17 mouse cellular contexts compared by ENCODE assay signal in the genomic region with DNA sequence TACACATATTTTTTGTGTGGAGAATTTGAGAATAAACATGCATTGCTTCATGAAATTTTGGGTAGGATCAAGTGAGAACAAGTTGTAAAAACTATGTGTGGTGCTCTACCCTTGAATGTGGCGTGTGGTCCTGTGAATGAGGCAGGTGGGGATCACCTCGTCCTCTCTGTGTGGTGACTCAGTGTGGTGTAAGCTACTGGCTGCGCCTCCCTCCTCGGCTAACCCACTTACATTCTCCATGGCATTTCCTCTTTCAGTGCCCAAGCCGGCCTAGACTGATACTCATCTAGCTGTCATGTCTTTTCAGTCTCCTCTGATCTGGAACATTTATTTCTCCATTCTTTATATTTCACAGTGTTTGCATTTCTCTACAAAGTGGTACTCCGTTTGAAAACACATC.
DNase-seq lines count a peak whose midpoint lies in the region; ATAC-seq and TF ChIP-seq lines count a peak whose summit lies in the region.
"Had no signal": no experiment of that assay in that cellular context is flagged by ENCODE, and none has a peak within 500 bp of the region (broad histone marks: within the 10 kb centered on the region; RNA-seq: fewer than 3 reads in every experiment).

No protein-coding gene starts in this region.

- no peak for TF ChIP-seq CTCF in gastrocnemius, adult 2 months (IDR thresholded peaks at IDR 0.05)
- TF ChIP-seq CTCF in midbrain, postnatal 0 days (IDR thresholded peaks at IDR 0.05) = no peak

- no peak for DNase-seq in gastrocnemius, adult 2 months
- DNase-seq in gastrocnemius, postnatal 10 days = no peak
- DNase-seq in Muller cell, postnatal 12 days (ENCODE audit: inconsistent ontology term) = peak; percentile 37
- DNase-seq in thymus, postnatal 14 days = peak; percentile 58
- DNase-seq in left cerebral cortex, adult 11 months (ENCODE audit: low spot score) = no peak
- no peak for DNase-seq in layer of hippocampus, postnatal 36 days
- no peak for DNase-seq in midbrain, postnatal 0 days (ENCODE audit: low spot score)
- DNase-seq: cerebellum, adult 18-20 months; embryo, embryonic 11 days; heart, adult 2 months; heart, postnatal 10 days; left cerebral cortex, postnatal 4 days had no signal

- H3K9me3 ChIP-seq in midbrain, postnatal 0 days (ENCODE audit: low read length) = no peaks in the 10 kb centered on the region
- H3K9me3 ChIP-seq: liver, embryonic 12.5 days; midbrain, embryonic 13.5 days had no signal

- H3K36me3 ChIP-seq in myocyte (ENCODE audit: control insufficient read depth, insufficient read depth) = peaks cover 5% of the 10 kb centered on the region
- H3K36me3 ChIP-seq in midbrain, postnatal 0 days (ENCODE audit: insufficient read depth, low read length) = no peaks in the 10 kb centered on the region
- H3K36me3 ChIP-seq: liver, embryonic 12.5 days; midbrain, embryonic 13.5 days had no signal

- no peak for ATAC-seq in midbrain, postnatal 0 days (ENCODE audit: low FRiP score)
- ATAC-seq: activated CD4-positive, CD25-positive, alpha-beta regulatory T cell, adult 4 months; hindbrain, embryonic 16.5 days; liver, embryonic 12.5 days had no signal

- H3K27ac ChIP-seq in gastrocnemius, adult 2 months = peak overlapping the region; percentile 12; the same call in 1 of the 2 replicates
- no peak overlapping the region for H3K27ac ChIP-seq in midbrain, postnatal 0 days (ENCODE audit: low read depth, low read length)
- H3K27ac ChIP-seq: heart, adult 2 months; liver, embryonic 12.5 days; midbrain, embryonic 13.5 days had no signal

- no peak overlapping the region for H3K4me3 ChIP-seq in gastrocnemius, adult 2 months
- H3K4me3 ChIP-seq in myocyte = no peak overlapping the region
- no peak overlapping the region for H3K4me3 ChIP-seq in midbrain, postnatal 0 days (ENCODE audit: low read depth, low read length)
- H3K4me3 ChIP-seq: heart, adult 2 months; liver, embryonic 12.5 days; midbrain, embryonic 13.5 days had no signal

- no peak for TF ChIP-seq POLR2A in myocyte (IDR thresholded peaks at IDR 0.05; ENCODE audit: insufficient read length, low read depth)

- 75% methylated on average over 6 of the region's 6 CpGs for WGBS in midbrain, postnatal 0 days

- peaks cover 52% of the 10 kb centered on the region for H3K79me2 ChIP-seq in myocyte (ENCODE audit: control insufficient read depth, insufficient read depth)

- peak overlapping the region; percentile 0 for H3K4me2 ChIP-seq in myocyte (ENCODE audit: low read depth)
- H3K4me2 ChIP-seq in midbrain, postnatal 0 days (ENCODE audit: low read depth, low read length, poor library complexity, severe bottlenecking) = no peak overlapping the region
- H3K4me2 ChIP-seq: liver, embryonic 12.5 days; midbrain, embryonic 13.5 days had no signal

- H3ac ChIP-seq in myocyte (ENCODE audit: control insufficient read depth, insufficient read length) = no peak overlapping the region

- H3K9ac ChIP-seq in midbrain, postnatal 0 days (replicated peaks; ENCODE audit: low read length, poor library complexity, severe bottlenecking) = no peak overlapping the region
- H3K9ac ChIP-seq: liver, embryonic 12.5 days; midbrain, embryonic 13.5 days had no signal

- no peaks in the 10 kb centered on the region for H3K27me3 ChIP-seq in myocyte (ENCODE audit: control insufficient read depth, insufficient read depth, insufficient read length)
- H3K27me3 ChIP-seq in midbrain, postnatal 0 days (ENCODE audit: insufficient read depth, low read length) = no peaks in the 10 kb centered on the region
- H3K27me3 ChIP-seq: liver, embryonic 12.5 days; midbrain, embryonic 13.5 days had no signal

- no peaks in the 10 kb centered on the region for H3K4me1 ChIP-seq in midbrain, postnatal 0 days (ENCODE audit: insufficient read depth, low read length)

- intact Hi-C loops in gastrocnemius, adult 2 months (cut with DNase I) = loop anchor here (2.0 kb wide), 1 partner anchor 20 kb away; no protein-coding TSS in a partner anchor

TF ChIP-seq in myocyte, 11 proteins besides CTCF, POLR2A, EP300 and RAD21:
- TF ChIP-seq REST (IDR thresholded peaks at IDR 0.05; ENCODE audit: insufficient read depth, insufficient read length) = no peak
- TF ChIP-seq MYOD1 (IDR thresholded peaks at IDR 0.05; ENCODE audit: control insufficient read depth in 1 of 3, insufficient read length in 2 of 3, low read depth in 2 of 3) = peak in 1 of 3 experiments; percentile 36
TF ChIP-seq in myocyte: peak in this region for 1.

Comparison
In these comparisons a context has a peak if more than half of its experiments do, and no peak if none do; other contexts are left out.
1. DNase-seq: peak in Muller cell, postnatal 12 days (single experiment) and thymus, postnatal 14 days (single experiment); none in gastrocnemius, adult 2 months (single experiment), gastrocnemius, postnatal 10 days (single experiment), left cerebral cortex, adult 11 months (single experiment), layer of hippocampus, postnatal 36 days (0 of 2) and midbrain, postnatal 0 days (single experiment).